Mouse (Mus musculus) spleen, postnatal 4 days (tissue): ENCODE data around the gene Dtx3.
"Not testable (repeated sequence)": the region's sequence is repeated elsewhere in the genome, so short reads cannot be mapped to it uniquely, and the experiment has no call there.

Experiments
- DNase-seq, 2 experiments: peaks; one replicate each; pipeline ENCODE4 v3.0.0; 2022; ENCODE audit warnings: low spot score in 2 of 2

The Dtx3 gene

DNA sequence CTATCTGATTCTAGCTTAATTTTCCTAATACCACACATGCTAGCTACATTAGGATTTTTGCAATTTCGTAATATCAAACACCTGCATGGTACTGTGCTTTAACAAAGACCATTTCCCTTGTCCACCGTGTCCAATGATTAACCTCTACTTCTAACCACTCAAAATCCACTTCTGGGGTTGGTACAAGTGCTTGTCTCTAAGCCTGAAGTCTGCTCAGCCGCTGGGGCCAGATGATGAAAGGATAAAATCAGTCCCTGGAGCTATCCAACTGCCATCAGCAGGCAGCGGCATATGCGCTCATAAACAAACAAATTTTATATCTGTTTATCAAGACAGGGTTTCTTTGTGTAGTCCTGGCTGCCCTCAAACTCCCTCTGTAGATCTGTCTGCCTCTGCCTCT is 9.1 kb upstream of the Dtx3 start:
- DNase-seq: no peak

DNA sequence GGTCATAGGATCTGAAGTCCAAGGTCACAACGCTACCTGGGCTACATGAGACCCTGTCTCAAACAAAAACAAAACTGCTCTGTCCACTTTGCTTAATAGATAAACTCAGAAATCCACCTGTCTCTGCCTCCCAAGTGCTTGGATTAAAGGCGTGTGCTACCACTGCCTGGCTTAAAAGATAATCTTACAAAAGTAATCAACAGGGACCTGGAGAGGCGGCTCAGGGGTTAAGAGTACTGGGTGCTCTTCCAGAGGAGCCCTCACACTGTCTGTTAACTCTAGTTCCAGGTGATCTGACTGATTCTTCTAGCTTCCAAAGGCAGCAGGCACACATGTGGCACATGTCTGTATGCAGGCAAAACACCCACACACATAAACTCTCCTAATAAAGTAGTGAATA is 7.6 kb upstream of the Dtx3 start:
- no peak for DNase-seq

DNA sequence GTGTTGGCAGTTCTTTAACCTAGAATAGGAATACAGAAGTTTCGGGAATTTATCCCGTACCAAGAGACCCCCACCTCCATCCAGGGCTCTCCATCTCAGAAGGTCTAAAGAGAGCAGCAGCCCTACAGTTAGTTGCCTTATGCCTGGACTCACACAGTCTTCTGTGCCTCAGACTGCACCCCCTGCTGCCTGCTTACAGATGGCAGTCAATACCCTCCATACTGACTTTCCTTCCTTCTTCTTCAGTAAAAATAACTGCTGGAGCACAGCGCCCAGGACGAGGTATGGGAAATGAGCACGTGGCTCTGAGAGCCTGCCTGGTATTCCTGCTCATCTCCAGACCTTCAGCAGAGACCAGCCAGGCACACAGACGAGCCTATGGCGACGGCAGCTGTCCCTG is 4.8 kb upstream of the Dtx3 start:
- DNase-seq: peak in 1 of 2 experiments; percentile 52

DNA sequence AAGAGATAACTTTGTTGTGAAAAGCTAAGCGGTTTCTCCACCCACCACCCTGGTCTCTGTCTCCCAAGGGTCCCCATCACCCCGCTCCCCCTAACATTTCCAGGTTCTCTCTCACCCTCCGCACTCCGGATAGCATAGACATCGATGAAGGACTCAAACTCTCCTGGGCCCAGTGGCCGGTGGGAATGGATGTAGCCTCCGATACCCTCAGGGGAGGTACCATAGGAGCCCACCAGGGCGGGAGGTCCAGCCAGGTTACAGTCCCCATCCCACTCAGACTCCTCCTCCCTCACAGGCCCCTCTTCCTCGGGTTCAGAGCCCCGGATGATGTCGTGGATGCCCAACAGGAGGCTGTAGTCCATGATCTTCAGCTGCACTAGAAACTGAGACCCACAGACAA is 3.9 kb upstream of the Dtx3 start:
- peak in 1 of 2 experiments; percentile 57 for DNase-seq

DNA sequence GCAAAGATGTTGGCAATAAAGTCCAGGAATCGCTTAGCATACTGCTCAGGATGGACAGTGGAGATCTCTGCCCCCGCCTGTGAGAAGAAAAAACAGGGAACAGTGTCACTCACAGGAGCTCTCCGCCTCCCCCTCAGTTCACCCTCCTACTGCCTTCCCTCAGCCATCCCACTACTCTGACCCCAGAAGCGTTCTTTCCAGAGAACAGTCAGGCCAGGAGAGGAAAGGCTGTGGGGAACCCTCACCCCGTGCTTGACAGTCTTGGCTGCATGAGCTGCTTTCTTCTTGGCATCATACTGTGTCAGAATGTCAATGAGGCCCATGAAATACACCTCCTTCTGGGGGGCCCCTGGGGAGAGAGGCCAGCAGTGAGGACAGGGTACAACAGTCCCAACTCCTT is 3.5 kb upstream of the Dtx3 start:
- DNase-seq: peak in 1 of 2 experiments; percentile 61

DNA sequence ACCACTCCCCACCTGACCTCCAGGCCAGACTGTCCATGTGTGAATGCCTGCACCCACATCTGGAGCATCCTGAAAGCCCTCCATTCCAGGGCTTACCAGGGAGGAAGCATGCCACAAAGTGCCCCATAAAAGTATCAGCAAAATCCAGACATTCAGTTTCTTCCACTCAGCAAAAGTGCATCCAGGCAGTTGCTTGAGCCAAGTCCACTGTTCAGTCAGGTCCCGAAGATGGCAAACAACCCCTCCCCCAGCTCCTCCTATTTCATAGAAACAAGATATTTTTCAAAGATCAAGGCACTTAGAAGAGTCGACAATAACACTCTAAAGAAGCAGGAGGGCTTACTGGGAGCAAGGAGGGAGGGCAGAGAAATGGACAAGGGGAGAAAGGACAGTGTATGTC is 3.0 kb upstream of the Dtx3 start:
- DNase-seq: no peak

DNA sequence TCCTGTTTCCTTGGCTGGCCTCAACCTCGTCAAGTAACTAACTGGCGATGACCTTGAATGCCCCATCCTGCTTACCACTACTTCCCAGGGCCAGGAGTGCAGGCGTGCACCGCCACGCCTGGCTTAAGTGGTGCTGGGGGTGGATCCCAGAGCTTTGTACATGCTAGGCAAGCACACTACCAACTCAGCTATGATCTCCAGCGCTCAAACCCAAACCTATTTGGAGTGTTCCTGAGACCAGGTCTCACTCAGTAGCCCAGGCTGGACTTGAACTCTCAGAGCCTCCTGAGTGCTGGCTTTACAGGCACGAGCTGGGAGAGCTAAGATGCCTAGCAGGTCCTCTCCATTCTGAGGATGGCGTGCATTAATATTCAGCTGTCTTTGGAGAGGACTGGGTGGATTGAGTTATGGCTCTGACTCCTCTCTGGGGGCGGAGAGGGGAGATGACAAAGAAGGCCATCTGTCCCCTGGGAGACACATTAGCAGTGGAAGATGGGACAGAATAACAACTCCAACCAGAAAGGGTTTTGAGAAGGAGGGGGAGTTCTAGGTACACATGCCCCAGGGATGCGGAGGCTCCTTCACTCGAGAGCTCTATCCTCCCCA is 2.1 kb upstream of the Dtx3 start:
- peak in 1 of 2 experiments; percentile 55 for DNase-seq

DNA sequence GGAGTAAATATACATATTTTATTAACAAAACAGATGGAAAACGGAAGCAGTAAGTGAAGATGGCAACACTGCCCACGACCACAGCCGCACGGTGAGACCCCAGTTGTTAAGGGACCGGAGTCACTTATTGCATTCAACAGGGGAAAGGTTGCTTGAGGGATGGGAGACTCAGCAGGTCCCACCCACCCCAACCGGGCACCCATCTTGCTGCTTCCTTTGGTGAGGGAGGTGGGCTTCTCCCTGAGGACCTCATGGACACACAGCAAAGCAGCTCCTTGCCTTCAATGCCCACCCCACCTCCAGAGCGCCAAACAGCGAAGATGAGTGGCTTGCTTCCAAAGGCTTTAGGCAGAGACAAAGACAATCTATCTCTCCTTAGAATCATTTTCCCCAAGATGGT is 1.6 kb upstream of the Dtx3 start:
- DNase-seq: peak in 1 of 2 experiments; percentile 60

DNA sequence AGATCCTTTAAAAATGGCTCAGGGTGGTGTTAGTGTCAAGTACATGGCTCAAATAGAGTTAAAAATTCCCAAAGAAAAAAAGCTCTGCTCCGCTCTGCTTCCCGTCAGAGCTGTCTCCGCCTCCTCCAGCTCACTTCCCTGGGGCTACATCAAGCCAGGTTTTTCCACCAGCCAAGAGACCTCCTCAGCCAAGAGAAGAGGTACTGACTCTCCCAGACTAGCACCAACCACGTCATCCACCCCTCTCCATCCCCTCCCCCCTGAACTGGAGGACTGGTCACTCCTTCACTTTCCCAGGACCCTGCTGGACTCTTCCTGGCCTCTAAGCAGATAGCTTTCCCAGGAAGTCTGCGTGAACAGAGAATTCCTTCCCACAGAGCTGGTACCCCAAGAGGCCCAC is 864 bp upstream of the Dtx3 start:
- DNase-seq: peak in 1 of 2 experiments; percentile 59

DNA sequence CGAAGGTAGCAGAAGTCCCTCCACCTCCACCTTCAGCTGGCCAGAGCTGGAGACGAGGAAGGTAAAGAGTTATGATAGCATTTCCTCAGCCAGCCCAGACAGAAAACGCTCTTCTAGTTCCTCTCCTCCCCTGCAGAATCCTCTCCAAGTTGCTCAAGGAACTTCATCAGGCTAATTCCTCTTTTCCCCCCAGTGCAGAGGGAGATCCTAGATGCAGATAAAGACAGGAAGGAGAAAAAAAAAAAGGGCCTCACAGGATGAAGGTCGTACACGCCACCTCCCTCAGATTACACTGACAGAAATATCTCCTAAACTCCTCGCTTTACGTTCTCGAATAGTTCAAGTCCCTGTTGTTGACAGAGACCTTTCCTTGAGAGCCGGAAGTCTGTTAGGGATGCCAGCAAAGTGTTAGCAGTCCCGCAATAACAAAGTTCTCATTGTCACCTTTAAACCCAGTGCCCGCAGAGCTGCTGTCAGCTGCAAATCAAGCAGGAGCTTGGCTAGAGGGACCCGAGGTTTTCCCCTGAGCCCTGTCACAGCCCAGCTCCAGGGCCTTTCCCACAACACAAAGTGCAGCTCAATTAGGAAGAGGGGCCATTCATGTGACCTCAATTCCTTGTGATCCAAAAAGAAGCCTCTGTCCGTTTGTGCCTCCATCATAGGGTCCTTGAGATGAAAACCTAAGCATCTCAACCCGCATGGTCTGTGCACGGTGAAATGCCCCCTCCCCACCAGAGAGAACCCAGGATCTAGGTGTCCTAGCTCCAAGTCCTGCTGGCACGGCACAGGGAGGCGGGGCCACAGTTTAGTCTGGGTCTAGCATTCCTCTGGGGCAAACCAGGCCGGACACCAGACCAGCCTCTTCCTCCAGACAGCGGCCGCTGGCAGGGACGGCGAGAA is 850 bp downstream of the Dtx3 start:
- peak; percentile 61 to 82 for DNase-seq

DNA sequence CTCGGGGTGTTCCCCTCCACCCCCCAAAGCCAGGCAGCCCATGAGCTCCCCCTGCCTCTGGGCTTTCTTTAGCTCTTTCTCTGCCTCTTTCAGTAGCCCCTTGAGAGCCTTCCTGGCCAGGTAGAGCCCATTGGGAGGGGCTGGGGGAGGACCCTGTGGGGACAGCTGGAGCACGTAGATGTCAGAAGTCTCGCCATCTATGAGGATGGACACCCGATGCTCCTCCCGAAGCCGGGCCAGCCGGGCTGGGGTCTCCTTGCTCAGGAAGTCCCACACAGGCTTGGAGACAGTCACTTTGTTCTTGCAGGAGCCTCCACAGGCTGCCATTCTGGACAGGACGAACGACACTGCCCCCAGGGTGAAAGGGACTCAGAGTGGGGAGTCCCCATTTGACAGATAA is 2.5 kb downstream of the Dtx3 start:
- no peak for DNase-seq

DNA sequence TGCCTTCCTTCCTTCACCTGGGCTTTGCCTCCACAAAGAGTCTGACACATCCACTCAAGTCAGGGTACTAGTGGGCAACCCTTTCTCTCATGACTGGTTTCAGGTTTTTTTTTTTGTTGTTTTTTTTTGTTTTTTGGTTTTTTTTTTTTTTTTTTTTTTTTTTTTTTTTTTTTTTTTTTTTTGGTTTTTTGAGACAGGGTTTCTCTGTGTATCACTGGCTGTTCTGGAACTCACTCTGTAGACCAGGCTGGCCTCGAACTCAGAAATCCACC is 3.5 kb downstream of the Dtx3 start:
- DNase-seq: not testable (repeated sequence)

DNA sequence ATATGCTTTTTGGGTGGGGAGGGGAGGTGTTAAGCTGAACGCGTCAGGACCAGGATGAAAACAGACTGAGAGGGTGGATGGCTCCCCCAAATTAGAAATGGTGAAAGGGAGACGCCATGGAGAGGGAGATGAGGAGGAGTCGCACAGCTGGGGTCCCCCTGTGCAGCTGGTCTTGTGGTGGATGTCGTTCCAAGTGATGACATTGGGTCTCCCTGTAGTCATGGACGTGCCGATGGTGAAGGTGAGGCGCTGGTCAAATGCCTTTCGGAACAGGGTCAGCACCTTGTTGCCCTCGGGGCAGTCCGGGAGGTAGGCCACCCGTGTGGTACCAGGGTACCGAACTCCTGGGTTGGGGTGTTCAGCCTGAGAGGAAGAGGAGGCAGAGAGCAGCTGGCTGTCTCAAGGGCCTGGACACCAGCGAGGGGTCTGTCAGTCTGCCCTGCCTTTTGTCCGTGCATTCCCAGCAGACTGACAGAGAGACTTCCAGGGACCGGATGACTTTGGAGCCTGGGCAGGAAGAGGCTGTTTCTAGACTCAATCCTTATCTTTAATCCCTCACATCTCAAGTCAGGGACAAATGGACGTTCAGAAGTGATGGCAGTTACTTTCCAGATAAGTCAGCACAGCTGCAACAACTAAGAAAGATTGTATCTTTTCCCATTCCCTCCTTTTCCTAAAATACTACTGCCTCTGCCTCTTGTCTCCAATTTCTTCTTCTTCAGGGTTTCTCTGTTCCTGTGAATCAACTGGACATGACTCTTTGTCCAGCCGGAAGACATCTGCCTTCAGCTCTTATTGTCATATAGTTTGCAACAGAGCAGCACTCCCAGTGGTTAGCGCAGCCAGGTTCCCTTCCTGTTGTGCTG is 4.1 kb downstream of the Dtx3 start:
- DNase-seq: no peak

DNA sequence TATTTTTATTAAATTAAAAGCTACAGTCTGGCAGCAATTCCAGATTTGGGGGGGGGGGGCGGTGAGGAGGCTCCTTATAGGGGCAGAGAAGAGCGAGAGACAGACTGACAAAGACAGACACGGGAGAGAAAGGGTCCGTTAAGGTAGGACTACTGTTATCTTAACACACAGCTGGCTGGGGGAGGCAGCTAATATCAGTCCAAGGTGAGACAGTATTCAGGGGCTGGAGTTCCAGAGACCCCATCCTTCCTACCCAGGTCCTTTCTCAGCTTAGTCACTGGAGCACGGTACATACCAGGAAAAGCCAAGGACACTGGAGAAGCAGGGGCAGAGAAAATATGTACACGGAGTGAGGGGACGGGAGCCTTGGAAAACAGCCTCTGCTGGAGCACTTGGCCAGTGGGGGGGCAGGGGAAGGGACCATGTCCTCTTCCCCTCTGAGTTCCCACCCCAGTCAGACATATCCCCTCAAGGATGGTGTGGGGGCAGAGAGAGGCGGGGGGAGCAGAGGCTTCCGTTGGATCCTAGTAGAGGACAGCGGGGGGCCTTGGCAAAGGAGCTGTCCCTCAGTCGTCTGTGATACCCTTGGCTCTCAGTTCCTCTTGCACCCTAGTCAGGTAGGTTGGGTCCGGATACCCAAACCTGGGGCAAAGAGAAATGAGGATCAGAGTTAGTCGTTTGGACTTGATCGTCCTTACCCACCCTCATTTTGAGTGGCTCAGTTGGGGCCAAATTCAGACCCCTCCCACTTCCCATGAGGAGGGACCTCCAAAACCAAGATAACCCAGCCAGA is 4.9 kb downstream of the Dtx3 start:
- DNase-seq: no peak

DNA sequence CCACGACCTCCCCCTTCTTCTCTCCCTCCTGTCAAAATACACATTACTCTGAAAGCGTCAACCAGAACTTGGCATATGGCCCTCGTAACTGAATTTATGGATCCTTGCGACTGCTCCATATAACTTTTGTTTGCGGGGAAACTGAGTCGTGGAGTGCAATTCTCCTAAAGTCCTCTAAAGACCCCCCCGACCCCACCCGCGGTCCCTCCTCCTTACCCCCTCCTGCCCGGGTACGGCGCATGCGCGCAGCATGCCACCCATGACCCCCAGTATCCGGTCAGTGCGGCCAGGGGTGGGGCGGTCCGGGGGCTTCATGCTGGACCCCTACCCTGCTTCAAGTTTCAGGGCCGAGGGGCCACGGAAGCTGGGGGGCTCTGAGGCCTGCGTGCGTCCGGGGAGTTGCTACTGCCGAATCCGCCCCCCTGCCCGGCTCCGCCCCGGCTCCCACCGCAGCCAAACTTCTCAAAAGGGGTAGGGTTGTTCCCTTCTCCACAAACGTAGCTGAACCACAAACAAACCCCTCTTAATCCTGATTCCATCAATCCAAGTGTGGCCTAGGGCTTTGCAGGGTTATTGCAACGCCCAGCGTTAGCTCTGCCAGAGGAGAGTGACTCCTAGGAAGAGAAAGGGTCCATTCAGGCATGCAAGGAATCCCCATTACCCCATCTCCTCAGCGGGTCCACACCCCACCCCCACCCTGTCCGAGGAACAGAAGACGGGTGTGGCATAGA is 5.7 kb downstream of the Dtx3 start, which contains the start of gene Arhgef25:
Arhgef25 (minus strand) TSS at position 433 of the 731 bp plus-strand sequence.
- DNase-seq: peak in 1 of 2 experiments; percentile 39

DNA sequence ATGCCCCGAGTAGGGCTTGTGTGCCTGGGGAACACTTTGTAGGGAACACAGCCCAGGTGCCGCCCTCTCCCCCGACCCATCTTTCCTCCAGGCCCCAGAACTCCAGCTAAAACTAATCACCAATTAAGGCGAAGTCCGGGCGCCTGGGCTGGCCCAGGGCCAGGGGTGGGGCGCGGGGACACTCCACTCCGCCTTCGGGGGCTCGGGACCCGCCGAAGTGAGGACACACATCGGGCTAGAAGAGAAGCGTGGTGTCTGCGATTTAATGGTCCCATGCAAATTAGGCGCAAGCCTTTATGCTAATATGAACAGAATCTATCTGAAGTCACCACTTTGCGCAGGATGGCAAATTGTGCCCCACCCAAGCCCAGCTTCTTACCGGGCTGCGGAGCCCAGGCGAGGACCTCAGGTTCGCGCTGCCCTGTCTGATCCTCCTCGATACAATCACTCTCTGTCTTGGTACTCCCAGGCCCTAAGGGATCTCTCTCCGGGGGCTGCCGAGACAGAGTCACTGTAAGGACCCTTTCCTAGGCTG is 6.3 kb downstream of the Dtx3 start:
- DNase-seq: peak; percentile 58 to 82

DNA sequence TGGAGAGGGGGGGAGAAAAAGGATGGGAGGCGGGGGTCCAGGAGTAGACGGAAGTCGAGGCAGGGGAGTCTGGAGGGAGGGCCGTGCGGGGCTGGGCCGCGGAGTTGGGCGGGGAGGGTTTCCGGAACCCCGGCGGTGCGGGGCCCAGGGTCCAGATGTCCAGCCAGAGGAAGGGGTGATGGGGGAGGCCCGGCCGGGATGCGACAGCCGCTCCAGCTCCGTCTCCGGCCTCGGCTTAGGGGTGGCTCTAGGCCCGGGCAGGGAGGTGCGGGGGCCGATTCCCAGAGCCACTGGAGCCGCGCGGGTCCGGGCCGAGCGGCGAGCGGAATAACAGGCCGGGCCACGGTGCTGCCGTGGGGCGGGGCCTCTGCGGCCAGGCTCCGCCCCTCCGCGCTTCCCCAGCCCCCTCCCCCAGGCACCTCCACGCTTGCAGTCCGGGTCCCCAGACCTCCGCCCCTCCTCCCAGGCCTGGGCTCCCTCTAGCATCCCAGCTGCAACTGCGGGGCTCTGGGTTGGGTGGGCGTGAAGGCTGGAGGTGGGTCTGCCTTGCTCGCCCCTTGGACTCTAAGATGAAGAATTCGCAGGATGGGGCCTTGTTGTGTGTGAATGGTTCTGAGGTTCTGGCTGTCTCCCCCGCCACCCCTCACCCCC is 6.9 kb downstream of the Dtx3 start:
- DNase-seq: peak in 1 of 2 experiments; percentile 39

DNA sequence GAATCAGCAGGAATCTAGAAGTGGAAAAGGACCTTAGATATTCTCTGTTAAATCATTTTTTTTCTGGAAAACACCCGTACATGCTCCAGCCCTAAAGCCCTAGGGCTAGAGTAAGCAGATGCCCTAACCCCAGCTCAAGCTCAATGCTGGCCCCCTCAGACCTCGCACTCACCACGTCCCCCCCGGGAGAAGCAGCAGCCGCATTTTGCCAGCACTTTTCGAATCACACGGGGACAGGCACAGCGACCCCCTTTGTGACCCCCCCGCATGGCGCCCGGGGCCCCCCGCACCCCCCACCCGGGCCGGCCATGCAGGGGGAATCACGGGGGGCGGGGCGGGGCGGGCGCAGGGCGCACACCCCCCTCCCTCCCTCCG is 7.5 kb downstream of the Dtx3 start:
- no peak for DNase-seq

DNA sequence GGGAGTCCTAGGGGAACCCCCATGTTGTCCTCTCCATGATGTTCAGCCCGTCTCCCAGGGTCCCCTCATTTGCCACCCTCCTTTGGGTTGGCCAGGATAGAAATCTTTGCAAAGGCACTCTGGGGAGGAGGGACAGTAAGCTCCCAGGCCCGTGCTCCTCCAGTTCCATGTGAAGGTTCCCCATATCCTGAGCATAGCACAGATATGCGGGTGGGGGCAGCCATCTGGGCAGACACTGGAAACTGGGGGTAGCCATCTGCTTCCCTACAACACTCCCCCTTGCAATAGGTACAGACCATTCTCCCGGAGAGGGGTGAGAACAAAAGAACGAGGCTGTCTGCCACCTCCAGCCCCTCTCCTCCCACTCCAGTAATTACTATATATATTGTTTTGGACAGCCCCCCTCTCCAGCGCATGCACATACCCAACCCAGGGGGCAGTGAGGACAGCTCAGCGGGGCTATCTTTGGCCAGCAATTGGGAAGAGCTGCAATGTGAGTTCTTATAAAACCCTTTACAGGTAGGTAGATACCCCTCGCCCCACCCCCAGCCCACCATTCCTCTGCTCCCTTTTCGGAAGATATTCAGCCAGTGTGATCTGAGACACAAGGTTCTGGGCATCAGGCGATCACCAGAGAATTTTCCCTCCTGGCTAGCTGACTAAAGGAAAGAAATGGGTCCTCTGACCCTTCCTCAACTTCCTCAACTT is 8.0 kb downstream of the Dtx3 start:
- no peak for DNase-seq

DNA sequence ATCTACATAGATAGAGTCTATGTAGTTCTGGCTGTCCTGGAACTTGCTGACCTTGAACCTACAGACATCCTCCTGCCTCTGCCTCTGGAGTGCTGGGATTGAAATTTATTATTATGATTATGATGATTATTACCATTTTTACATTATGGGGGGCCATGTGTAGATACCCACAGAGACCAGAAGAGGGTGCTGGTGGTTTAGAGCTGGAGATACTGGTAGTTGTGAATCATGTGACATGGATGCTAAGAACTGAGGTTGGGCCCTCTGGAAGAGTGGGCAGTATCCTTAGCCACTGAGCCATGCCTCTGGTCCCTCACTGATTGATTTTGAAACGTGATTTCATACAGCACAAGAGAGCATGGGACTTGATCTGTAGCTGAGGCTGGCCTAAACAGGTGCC is 9.1 kb downstream of the Dtx3 start:
- DNase-seq: no peak
